Mouse (Mus musculus) lung, adult 2 months (tissue): ENCODE results near the gene Fbxl8. TPM values are rescaled to one million over a fixed set of nuclear protein-coding genes. Genes with fewer than 3 reads are reported as not detected.

Source experiments
- DNase-seq: peaks from one replicate; pipeline ENCODE4 v3.0.0; 2022
- H3K4me1 ChIP-seq: fragments of 200-500 bp; 2 replicates; pipeline ENCODE4 v1.6.1; 2011; ENCODE audit warnings: low read length; ENCODE audit not compliant: control insufficient read depth, insufficient read depth
- H3K4me3 ChIP-seq: fragments of 200-500 bp; replicated peaks from 2 replicates; pipeline ENCODE3; 2011; ENCODE audit warnings: low read depth, mild to moderate bottlenecking, control low read depth, low read length; ENCODE audit errors: extremely low read depth
- CTCF ChIP-seq: fragments of 200-500 bp; IDR thresholded peaks from 2 replicates; pipeline ENCODE4 v1.5.1; 2011; ENCODE audit warnings: mild to moderate bottlenecking, low read length, control low read depth; ENCODE audit not compliant: insufficient read depth
- POLR2A ChIP-seq: fragments of 200-500 bp; IDR thresholded peaks from 2 replicates; pipeline ENCODE4 v1.6.1; 2011; ENCODE audit warnings: low read depth, mild to moderate bottlenecking, control low read depth, low read length, borderline replicate concordance; ENCODE audit errors: extremely low read depth
- WGBS: fragments of 180-500 bp; shearing (Covaris S2); methylation state at CpG from one replicate; pipeline ENCODE4 v1.1.7; 2018; 5-methylcytosine and 5-hydroxymethylcytosine counted together
- polyA plus RNA-seq: library from polyadenylated mRNA; depleted of rRNA; stranded (reverse); fragments of >200 nt; gene quantifications from 2 replicates; pipeline ENCODE4 v1.2.3, GENCODE M21; 2012

The Fbxl8 gene
- polyA plus RNA-seq, 1 experiment, result 15.5 TPM

DNA sequence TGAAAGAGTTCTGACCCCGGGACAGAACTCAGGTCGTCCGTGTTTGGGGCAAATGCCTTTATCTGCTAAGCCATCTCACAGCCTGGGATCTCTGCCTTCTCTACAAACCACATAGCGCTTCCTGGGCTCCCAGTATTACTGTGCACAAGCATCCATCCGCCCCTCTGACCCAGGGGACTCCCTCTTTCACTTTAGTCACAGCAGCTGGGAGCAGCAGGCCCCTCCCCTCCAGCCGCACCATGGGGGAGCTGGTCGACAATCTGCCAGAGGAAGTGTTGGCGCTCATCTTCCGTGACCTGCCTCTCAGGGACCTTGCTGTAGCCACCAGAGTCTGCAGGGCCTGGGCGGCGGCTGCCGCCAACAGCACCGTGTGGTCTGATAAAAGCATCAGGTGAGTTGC lies 2.3 kb downstream of the Fbxl8 start:
- no peak overlapping the region for H3K4me3 ChIP-seq
- no peak for TF ChIP-seq CTCF
- no peak for TF ChIP-seq POLR2A
- no peak for DNase-seq
- WGBS, result 75% methylated on average over 13 of the region's 13 CpGs
- peaks cover 11% of the 10 kb centered on the region for H3K4me1 ChIP-seq

DNA sequence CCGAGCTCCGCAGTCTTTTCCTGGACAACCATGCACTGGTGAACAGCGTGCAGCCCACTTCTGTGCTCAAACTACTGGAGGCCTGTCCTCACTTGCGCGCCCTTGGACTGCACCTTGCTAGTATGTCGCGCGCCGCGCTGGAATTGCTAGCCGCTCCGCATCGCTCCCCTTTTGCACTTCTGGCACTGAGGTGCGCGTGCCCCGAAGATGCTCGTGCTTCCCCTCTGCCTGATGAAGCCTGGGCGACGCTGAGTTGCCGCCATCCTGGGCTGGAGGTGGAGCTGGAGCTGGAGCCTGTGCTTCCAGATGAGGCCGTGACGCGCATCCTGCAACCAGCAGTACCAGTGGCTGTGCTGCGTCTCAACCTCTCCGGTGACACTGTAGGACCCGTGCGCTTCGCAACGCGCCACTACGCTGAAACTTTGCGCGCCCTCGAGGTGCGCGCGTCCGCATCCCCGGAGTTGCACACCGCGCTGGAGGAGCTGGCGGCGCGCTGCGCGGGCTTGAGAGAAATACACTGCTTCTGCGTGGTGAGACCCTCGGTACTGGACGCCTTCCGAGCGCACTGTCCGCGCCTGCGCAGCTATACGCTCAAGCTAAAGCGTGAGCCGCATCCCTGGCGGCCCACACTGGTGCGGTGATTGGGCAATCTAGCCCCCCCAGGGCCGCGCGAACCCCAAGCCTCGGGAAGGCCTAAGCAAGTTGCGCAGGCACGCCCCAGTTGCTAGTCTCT lies 4.1 kb downstream of the Fbxl8 start:
- DNase-seq, result peak; percentile 56
- TF ChIP-seq POLR2A, result no peak
- TF ChIP-seq CTCF, result no peak
- H3K4me1 ChIP-seq, result peaks cover 11% of the 10 kb centered on the region
- 33% methylated on average over 65 of the region's 65 CpGs for WGBS
- H3K4me3 ChIP-seq, result peak overlapping the region; percentile 73

DNA sequence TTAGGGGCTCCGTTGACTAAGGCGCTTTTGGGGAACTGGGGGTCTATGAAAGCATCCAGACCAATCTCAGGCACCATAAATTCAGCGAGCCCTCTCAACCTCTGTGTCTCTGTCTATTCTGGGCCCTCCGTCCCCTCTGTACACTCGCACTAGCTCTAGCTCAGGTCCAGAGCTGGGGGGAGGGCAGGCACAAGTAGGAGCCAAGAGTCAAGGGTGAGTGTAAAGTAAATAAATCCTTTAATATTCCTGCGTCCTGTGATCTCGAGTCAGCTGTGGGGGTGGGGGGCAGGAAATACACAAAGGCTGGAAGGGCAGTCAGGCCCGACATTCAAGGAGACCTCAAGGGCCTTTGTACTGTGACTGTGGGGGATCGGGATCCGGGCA lies 4.6 kb downstream of the Fbxl8 start:
- no peak for DNase-seq
- TF ChIP-seq POLR2A (no peak), CTCF (no peak)
- peak overlapping the region; percentile 73 for H3K4me3 ChIP-seq
- 15% methylated on average over 10 of the region's 10 CpGs for WGBS
- peaks cover 11% of the 10 kb centered on the region for H3K4me1 ChIP-seq

DNA sequence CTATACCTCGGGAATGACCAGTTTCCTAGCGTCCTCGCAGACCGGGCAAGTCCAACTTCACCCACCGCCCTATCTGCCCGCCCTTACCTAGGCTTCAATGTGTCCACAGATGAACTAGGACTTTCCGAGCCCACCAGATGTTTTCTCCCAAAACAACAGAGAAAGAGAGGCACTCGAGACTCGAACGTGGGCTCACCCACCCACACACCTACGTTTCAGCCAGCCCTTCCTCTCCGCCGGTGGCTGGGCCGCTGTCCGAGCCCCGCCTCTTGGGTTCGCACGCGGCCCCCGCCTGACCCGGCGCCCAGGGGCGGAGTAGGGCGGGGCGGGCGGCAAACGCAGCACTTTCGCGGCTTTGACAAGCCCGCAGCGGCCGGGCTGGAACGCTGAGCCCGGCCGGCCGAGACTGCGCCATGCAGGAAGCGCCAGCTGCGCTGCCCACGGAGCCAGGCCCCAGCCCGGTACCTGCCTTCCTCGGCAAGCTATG lies 5.1 kb downstream of the Fbxl8 start, which contains the start of gene Hsf4:
Gene Hsf4, plus strand, starts transcription at position 341 of the 487 bp plus-strand sequence.
- 4% methylated on average over 42 of the region's 42 CpGs for WGBS
- TF ChIP-seq POLR2A (peak; percentile 62; the same call in 1 of the 2 replicates), CTCF (no peak)
- Histone ChIP-seq H3K4me3 (peak within 1 kb of the TSS; percentile 73), H3K4me1 (peaks cover 11% of the 10 kb centered on the region)
- peak; percentile 75 for DNase-seq

DNA sequence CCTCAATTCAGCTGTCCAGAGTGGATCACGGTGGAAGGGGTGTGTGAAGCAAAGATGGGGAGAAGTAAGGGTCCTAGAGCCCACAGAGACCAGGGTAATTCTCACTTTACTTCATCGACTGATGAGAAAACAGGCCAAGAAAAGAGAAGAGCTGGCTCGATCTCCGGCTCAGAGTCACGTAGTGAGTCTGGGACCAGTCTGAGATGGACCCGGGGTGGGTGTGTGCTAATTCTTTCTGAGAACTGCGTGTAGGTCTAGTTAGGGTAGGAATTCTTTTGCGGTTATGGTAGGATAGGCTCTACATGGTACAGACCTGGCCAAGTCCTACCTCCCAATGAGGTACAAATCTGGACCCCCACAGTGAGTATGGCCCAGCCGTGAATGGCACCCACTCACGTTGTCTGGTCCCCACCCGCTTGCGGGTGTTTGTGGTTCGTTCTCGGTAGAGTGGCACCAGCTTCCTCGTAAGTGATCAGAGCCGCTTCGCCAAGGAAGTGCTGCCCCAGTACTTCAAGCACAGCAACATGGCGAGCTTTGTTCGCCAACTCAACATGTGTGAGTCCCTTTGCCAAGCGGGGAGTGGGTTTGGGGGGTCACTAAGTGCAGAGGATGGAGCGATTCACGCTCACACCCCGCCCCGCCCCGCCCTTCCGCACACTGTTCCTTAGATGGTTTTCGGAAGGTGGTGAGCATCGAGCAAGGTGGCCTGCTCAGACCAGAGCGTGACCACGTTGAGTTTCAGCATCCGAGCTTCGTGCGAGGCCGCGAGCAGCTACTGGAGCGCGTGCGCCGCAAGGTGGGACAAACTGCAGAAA lies 5.9 kb downstream of the Fbxl8 start:
- H3K4me3 ChIP-seq, result peak overlapping the region; percentile 57
- no peak for TF ChIP-seq POLR2A
- TF ChIP-seq CTCF, result no peak
- WGBS, result 32% methylated on average over 39 of the region's 39 CpGs
- DNase-seq, result peak; percentile 27
- H3K4me1 ChIP-seq, result peaks cover 11% of the 10 kb centered on the region

DNA sequence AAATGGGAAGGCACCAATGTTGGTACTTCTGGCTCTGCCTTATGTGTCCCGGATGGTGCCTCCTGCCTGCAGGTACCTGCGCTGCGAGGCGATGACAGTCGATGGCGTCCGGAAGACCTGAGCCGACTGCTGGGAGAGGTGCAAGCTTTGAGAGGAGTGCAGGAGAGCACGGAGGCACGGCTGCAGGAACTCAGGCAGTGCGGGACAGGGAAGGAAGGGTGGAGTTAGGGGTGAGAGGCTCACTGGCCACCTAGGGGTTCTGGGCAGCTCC lies 6.4 kb downstream of the Fbxl8 start:
- 29% methylated on average over 11 of the region's 11 CpGs for WGBS
- Histone ChIP-seq H3K4me3 (peak overlapping the region; percentile 10), H3K4me1 (peaks cover 13% of the 10 kb centered on the region)
- TF ChIP-seq POLR2A, result no peak
- DNase-seq, result no peak

DNA sequence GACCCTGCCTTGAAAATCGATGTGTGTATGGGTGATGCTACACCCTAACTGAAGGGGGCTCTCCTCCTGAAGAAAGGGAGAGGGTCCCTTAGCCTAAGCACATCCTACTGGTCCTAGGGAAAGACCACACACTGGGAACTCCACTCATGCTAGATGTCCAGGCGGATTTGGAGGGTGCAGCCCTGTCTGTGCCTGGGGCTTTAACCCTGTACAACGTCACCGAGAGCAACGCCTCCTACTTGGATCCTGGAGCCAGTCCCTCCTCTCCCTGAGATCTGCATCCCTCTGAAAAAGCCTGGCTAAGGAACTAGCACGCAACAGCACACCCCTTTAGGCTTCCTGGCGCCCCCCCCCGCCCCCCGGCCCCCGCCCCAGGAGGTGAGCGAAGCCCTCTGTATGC lies 10.9 kb downstream of the Fbxl8 start:
- no peak for DNase-seq
- Histone ChIP-seq H3K4me1 (peaks cover 12% of the 10 kb centered on the region), H3K4me3 (no peak overlapping the region)
- no peak for TF ChIP-seq POLR2A
- no peak for TF ChIP-seq CTCF
- 16% methylated on average over 11 of the region's 11 CpGs for WGBS

DNA sequence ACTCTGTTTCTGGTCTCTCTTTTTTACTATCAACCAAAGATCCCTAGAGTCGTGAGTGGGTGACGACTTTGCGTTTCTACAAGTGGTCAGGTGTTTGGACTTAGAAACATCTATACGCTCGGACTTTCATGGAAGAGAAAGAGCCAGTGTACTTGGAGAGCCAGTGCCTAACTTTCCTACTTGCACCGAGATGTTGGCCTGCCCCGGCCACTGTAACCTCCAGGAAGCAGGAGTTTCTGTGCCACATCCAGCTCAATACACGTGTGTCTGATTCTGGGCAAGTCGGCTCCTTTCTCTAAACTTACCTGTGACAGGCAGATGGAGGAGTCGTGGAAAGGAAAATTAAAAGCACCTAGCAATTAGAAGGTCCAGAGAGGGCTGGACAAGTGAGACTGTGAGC lies 11.4 kb downstream of the Fbxl8 start, which contains the start of gene Nol3:
Gene Nol3, plus strand, starts transcription at position 301 of the 400 bp plus-strand sequence.
- 6% methylated on average over 10 of the region's 10 CpGs for WGBS
- no peak for DNase-seq
- TF ChIP-seq CTCF (no peak), POLR2A (no peak)
- Histone ChIP-seq H3K4me3 (peak within 1 kb of the TSS; percentile 57), H3K4me1 (peaks cover 8% of the 10 kb centered on the region)

DNA sequence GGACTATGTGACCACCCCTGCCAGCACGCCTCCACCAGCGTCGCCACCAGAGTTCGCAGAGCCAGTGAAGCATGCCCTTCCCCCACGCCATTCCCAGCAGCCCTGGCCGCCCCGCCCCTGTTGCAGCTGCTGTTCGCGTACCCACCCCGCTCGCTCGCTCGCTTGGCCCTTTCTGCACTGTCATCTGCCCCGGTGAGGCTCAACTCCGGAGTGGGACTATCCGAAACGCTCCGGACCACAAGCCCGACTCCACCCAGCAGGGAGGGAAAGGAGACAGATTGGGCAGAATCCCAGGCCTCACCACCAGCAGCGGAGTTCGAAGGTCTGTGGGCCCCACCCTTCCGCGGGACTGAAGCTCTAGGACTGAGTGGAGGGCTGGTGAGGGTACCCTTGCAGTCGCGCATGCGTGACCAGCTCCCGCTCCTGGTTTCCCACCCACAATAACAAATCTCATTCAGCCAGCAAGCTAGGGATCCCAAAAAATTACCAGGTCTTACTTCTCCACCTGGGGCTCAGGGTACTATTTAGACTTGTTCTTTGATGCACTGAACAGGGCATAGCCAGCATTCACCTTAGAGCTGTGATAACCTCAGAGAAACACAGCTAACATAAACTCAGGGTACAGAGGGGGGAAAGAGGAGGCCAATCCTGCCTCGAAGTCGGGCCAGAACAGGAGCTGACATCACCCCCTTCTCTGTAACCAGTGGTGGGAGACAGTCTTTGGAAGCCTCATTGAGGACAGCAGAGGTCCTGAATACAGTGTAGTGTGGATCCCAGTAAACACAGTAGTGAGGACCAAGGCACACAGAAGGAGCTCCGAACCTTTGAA lies 12.1 kb downstream of the Fbxl8 start:
- DNase-seq, result peak; percentile 49
- WGBS, result 6% methylated on average over 30 of the region's 30 CpGs
- Histone ChIP-seq H3K4me3 (peak overlapping the region; percentile 57), H3K4me1 (peaks cover 8% of the 10 kb centered on the region)
- no peak for TF ChIP-seq CTCF
- peak; percentile 43; the same call in 1 of the 2 replicates for TF ChIP-seq POLR2A

DNA sequence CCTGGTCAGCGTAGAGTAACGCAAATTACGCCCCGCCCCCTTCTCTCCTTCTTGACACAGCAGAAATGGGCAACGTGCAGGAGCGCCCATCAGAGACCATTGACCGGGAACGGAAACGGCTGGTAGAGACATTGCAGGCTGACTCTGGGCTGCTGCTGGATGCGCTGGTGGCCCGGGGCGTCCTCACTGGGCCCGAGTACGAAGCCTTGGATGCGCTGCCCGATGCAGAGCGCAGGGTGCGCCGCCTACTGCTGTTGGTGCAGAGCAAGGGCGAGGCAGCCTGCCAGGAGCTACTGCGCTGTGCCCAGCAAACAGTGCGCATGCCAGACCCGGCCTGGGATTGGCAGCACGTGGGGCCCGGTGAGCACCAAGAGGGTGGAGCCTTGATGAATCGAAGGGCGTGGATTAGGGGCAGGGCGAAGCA lies 14.5 kb downstream of the Fbxl8 start:
- 8% methylated on average over 28 of the region's 28 CpGs for WGBS
- peaks cover 12% of the 10 kb centered on the region for H3K4me1 ChIP-seq
- peak overlapping the region; percentile 6 for H3K4me3 ChIP-seq
- DNase-seq, result peak; percentile 80
- no peak for TF ChIP-seq POLR2A
- TF ChIP-seq CTCF, result no peak
